Mouse (Mus musculus) CH12.LX (cell line): Measurements from ENCODE around the gene Ly6g6c.

Source experiments
- BHLHE40 ChIP-seq: IDR thresholded peaks from 2 replicates; pipeline ENCODE4 v1.6.1; 2011; ENCODE audit warnings: mild to moderate bottlenecking, low read depth, low read length, improper control_type of control experiment
- CTCF ChIP-seq, 2 experiments: IDR thresholded peaks in 1 of 2; conservative IDR thresholded peaks in 1 of 2; 2 replicates each; pipeline ENCODE4 v1.5.1; 2011 to 2012; ENCODE audit warnings: low read depth in 2 of 2, low read length in 2 of 2, improper control_type of control experiment in 1 of 2, inconsistent platforms in 1 of 2, mild to moderate bottlenecking in 1 of 2, moderate library complexity in 1 of 2
- EP300 ChIP-seq: IDR thresholded peaks from 2 replicates; pipeline ENCODE4 v1.6.1; 2011; ENCODE audit warnings: low read length, improper control_type of control experiment
- MAX ChIP-seq: IDR thresholded peaks from 2 replicates; pipeline ENCODE4 v1.6.1; 2011; ENCODE audit warnings: low read length, improper control_type of control experiment
- MAZ ChIP-seq: IDR thresholded peaks from 2 replicates; pipeline ENCODE4 v1.6.1; 2012; ENCODE audit warnings: low read depth, mild to moderate bottlenecking, inconsistent platforms, low read length, improper control_type of control experiment, moderate library complexity
- POLR2A ChIP-seq: IDR thresholded peaks from 2 replicates; pipeline ENCODE4 v1.6.1; 2011; ENCODE audit warnings: low read depth, mild to moderate bottlenecking, improper control_type of control experiment, low read length
- POLR2AphosphoS2 ChIP-seq: IDR thresholded peaks from 2 replicates; pipeline ENCODE4 v1.6.1; 2011; ENCODE audit warnings: low read depth, low read length, improper control_type of control experiment
- RCOR1 ChIP-seq: conservative IDR thresholded peaks from 2 replicates; pipeline ENCODE4 v1.6.1; 2012; ENCODE audit warnings: low read depth, mild to moderate bottlenecking, inconsistent platforms, low read length, improper control_type of control experiment
- TBP ChIP-seq: conservative IDR thresholded peaks from 2 replicates; pipeline ENCODE4 v1.6.1; 2011; ENCODE audit warnings: low read depth, low read length, improper control_type of control experiment
- TCF12 ChIP-seq: IDR thresholded peaks from 2 replicates; pipeline ENCODE4 v1.6.1; 2014; ENCODE audit warnings: low read depth, mild to moderate bottlenecking, inconsistent platforms, low read length, improper control_type of control experiment
- ZC3H11A ChIP-seq: IDR thresholded peaks from 2 replicates; pipeline ENCODE4 v1.6.1; 2012; ENCODE audit warnings: low read depth, mild to moderate bottlenecking, inconsistent platforms, low read length, improper control_type of control experiment
- ZMIZ1 ChIP-seq: IDR thresholded peaks from 2 replicates; pipeline ENCODE4 v1.6.1; 2012; ENCODE audit warnings: low read depth, mild to moderate bottlenecking, inconsistent platforms, low read length, improper control_type of control experiment
- ZNF384 ChIP-seq: IDR thresholded peaks from 2 replicates; pipeline ENCODE4 v1.6.1; 2012; ENCODE audit warnings: low read depth, low read length, improper control_type of control experiment, inconsistent platforms

DNA sequence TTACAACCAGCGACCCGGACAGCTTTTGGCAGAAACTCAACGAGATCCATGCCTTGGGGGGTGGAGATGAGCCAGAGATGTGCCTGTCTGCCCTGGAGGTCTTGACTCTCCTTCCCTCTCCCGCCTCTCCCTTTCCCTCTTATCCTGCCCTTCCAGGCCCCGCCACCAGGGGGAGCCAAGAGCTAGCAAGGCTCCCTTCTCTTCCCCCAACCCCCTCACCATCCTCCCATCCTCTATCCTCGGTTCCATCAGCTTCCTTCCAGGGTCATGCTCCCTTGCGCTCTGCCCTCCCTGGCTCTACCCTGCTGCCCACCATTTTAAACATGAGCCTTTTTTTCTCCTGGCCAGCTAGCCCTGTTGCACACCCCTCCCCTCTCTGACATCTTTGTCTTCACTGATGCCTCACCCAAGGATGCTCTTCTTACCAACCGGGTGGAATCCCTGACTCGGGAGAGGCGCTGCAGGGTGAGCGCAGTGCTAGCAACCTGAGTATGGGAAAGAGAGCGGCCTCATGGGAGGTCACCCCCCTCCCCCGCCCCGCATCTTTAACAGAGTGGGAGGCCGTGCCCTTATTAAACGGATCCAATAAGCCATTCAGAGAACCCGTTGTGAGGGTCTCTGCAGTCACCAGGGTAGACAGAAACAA lies 43.9 kb upstream of the Ly6g6c start:
- no peak for TF ChIP-seq ZNF384
- TF ChIP-seq CTCF (conservative IDR thresholded peaks at IDR 0.05 in 1 of 2, IDR thresholded peaks at IDR 0.05 in 1 of 2; ENCODE audit: low read depth in 2 of 2, low read length in 2 of 2) = peak; percentile 78 to 97
- TF ChIP-seq MAZ = no peak
- TF ChIP-seq TCF12 = no peak
- TF ChIP-seq POLR2AphosphoS2 = no peak
- TF ChIP-seq EP300 = no peak
- TF ChIP-seq MAX = no peak
- TF ChIP-seq TBP = no peak
- TF ChIP-seq POLR2A = no peak
- peak; percentile 62 for TF ChIP-seq ZC3H11A
- no peak for TF ChIP-seq ZMIZ1
- no peak for TF ChIP-seq RCOR1
- TF ChIP-seq BHLHE40 = no peak
